Mouse (Mus musculus) thymus, postnatal 0 days (tissue): ENCODE data around the gene Ids. TPM values are rescaled to one million over a fixed set of nuclear protein-coding genes. Genes with fewer than 3 reads are reported as not detected.
A peak's percentile ranks its signal among the peaks of the same experiment; 100 is the strongest.
"Not testable (repeated sequence)": the region's sequence is repeated elsewhere in the genome, so short reads cannot be mapped to it uniquely, and the experiment has no call there.

Experiments used
- DNase-seq: peaks from one replicate; pipeline ENCODE4 v3.0.0-alpha.2; 2015; ENCODE audit warnings: low spot score
- polyA plus RNA-seq: library from polyadenylated mRNA; unstranded; fragments of >200 nt; fragmentation: Nextera tagmentation; extraction: Ambion mirVana; gene quantifications from 2 replicates; pipeline ENCODE4 v1.2.1, GENCODE M21; 2015

Gene Ids
- polyA plus RNA-seq, result 2.8 and 3.3 TPM in 2 replicates

GRCm38 (mm10) chrX:70364661-70365613, at the start of gene Ids:
TSS of gene Ids (minus strand) at chrX:70365084.
- peak; percentile 85 for DNase-seq

GRCm38 (mm10) chrX:70392636-70393035, 27.8 kb upstream of the Ids start:
- not testable (repeated sequence) for DNase-seq

GRCm38 (mm10) chrX:70385962-70386351, 21.1 kb upstream of the Ids start:
- DNase-seq, result no peak

- peak; percentile 85 for DNase-seq
These were observed 20.5 kb upstream of the Ids start, which contains the start of gene 1110012L19Rik for GRCm38 (mm10) chrX:70385276-70385961. TSS of gene 1110012L19Rik (plus strand) at chrX:70385877.

GRCm38 (mm10) chrX:70384917-70385275, 20.0 kb upstream of the Ids start:
- DNase-seq, result no peak

GRCm38 (mm10) chrX:70374469-70375110, 9.7 kb upstream of the Ids start:
- DNase-seq, result not testable (repeated sequence)

GRCm38 (mm10) chrX:70369758-70370157, 4.9 kb upstream of the Ids start:
- not testable (repeated sequence) for DNase-seq

GRCm38 (mm10) chrX:70364202-70364601, 682 bp downstream of the Ids start:
- no peak for DNase-seq

- no peak for DNase-seq
These were observed 1.4 kb downstream of the Ids start for GRCm38 (mm10) chrX:70363446-70363845.

GRCm38 (mm10) chrX:70362985-70363384, 1.9 kb downstream of the Ids start:
- no peak for DNase-seq

- peak; percentile 15 for DNase-seq
These were observed 34.6 kb downstream of the Ids start for GRCm38 (mm10) chrX:70330202-70330843.

GRCm38 (mm10) chrX:70328530-70329143, 36.2 kb downstream of the Ids start:
- no peak for DNase-seq

GRCm38 (mm10) chrX:70327656-70328055, 37.2 kb downstream of the Ids start:
- DNase-seq, result no peak

- DNase-seq, result no peak
These were observed 45.6 kb downstream of the Ids start for GRCm38 (mm10) chrX:70319254-70319653.

- DNase-seq, result no peak
These were observed 49.8 kb downstream of the Ids start for GRCm38 (mm10) chrX:70314949-70315641.

Other genes with a start within 250 kb of the Ids start
- 35.8 and 36.3 TPM in 2 replicates for gene 1110012L19Rik, start 20.8 kb upstream of the Ids start, polyA plus RNA-seq
- gene Tmem185a, start 112.1 kb upstream of the Ids start, polyA plus RNA-seq, result 25.0 and 25.2 TPM in 2 replicates